Mouse (Mus musculus) embryo, embryonic 10 days (tissue): ENCODE data around the gene Txndc17.
A peak's percentile ranks its signal among the peaks of the same experiment; 100 is the strongest.

Source experiments
- DNase-seq: peaks from one replicate; pipeline ENCODE4 v3.0.0-alpha.2; 2015; ENCODE audit warnings: low spot score

Txndc17 gene

GRCm38 (mm10) chr11:72223414-72223813, 16.1 kb downstream of the Txndc17 start:
- no peak for DNase-seq

GRCm38 (mm10) chr11:72224865-72225264, 17.5 kb downstream of the Txndc17 start:
- peak; percentile 90 for DNase-seq

GRCm38 (mm10) chr11:72226020-72226791, 18.9 kb downstream of the Txndc17 start:
- DNase-seq, result no peak

- no peak for DNase-seq
Observed at GRCm38 (mm10) chr11:72226901-72227300, 19.6 kb downstream of the Txndc17 start.

- no peak for DNase-seq
Observed at GRCm38 (mm10) chr11:72228513-72228912, 21.2 kb downstream of the Txndc17 start.

- DNase-seq, result no peak
Observed at GRCm38 (mm10) chr11:72232068-72232467, 24.7 kb downstream of the Txndc17 start.

- no peak for DNase-seq
Observed at GRCm38 (mm10) chr11:72232991-72233390, 25.6 kb downstream of the Txndc17 start.

GRCm38 (mm10) chr11:72234013-72234412, 26.7 kb downstream of the Txndc17 start:
- no peak for DNase-seq

GRCm38 (mm10) chr11:72240062-72240860, 32.9 kb downstream of the Txndc17 start:
- no peak for DNase-seq

- peak; percentile 39 for DNase-seq
Observed at GRCm38 (mm10) chr11:72245196-72245753, 37.9 kb downstream of the Txndc17 start.

- DNase-seq, result no peak
Observed at GRCm38 (mm10) chr11:72255629-72256028, 48.3 kb downstream of the Txndc17 start.

- no peak for DNase-seq
Observed at GRCm38 (mm10) chr11:72256441-72256840, 49.1 kb downstream of the Txndc17 start.
